Mouse (Mus musculus) brain, embryonic 14.5 days (tissue): ENCODE results near the gene Rbpj. TPM values are rescaled to one million over a fixed set of nuclear protein-coding genes. Genes with fewer than 3 reads are reported as not detected.

Experiments
- DNase-seq: peaks from one replicate; pipeline ENCODE4 v3.0.0-alpha.2; 2011; ENCODE audit warnings: low read depth
- CTCF ChIP-seq: fragments of 200-500 bp; IDR thresholded peaks from 2 replicates; pipeline ENCODE4 v1.5.1; 2012; ENCODE audit warnings: inconsistent platforms, mild to moderate bottlenecking, moderate library complexity, borderline replicate concordance; ENCODE audit not compliant: insufficient read depth, insufficient read length; ENCODE audit errors: extremely low read depth
- POLR2A ChIP-seq: fragments of 200-500 bp; IDR thresholded peaks from 2 replicates; pipeline ENCODE4 v1.6.1; 2012; ENCODE audit warnings: mild to moderate bottlenecking, inconsistent platforms, borderline replicate concordance; ENCODE audit not compliant: poor library complexity, insufficient read depth, insufficient read length, severe bottlenecking; ENCODE audit errors: extremely low read depth
- polyA plus RNA-seq: library from polyadenylated mRNA; depleted of rRNA; stranded (reverse); fragments of >200 nt; gene quantifications from 2 replicates; pipeline ENCODE4 v1.2.3, GENCODE M21; 2012

Rbpj gene
- polyA plus RNA-seq, 1 experiment: 62.6 TPM

DNA sequence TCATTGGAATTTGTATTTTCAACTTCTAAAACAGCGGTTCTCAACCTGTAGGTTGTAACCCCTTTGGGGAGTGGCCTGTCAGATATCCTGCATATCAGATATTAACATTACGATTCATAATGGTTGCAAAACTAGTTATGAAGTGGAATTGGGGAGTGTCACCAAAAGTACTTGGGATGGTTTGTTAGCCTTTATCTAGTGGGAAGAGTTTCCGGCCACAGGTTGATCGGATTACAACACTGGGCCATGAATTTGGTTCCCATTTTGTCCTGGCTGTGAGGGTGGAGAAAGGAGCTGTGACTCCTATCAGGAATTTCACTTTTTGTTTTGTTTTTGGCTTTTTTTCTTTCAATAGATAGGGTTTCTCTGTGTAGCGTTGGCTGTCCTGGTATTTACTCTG, 90.0 kb downstream of the Rbpj start:
- TF ChIP-seq POLR2A (no peak), CTCF (no peak)
- DNase-seq: no peak

DNA sequence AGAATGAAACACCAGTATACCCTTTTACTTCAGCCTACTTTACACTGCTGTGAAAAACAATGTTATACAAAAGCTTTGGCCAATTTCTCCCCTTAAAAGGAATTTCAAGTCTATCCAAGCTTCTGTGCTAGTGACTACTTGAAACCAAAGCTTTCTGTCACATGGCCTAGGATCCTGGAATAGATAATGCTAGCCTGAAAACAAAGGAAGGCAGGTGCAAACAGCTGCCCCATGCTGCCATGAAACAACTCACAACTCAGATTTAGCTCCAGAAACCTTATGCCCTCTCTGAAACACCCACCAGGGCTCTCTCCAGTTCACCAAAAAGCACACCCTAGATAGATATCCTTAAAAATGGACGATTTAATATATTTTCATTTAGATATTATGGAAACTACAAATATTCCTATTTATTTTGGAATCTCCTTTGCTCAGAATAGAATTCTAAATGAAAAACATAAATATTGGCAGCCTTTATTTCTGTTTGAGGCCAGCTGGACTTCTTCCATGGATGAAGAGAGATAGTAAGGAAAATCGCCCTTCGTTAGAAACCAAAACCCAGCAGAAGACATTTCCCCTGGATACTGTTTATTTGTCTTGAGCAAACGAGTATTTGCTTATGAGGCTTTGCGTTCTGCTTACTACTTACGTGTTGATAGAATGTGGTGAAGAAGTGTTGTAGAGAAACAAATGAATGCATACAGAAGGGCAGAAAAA, 91.8 kb downstream of the Rbpj start:
- no peak for DNase-seq
- no peak for TF ChIP-seq CTCF
- no peak for TF ChIP-seq POLR2A

DNA sequence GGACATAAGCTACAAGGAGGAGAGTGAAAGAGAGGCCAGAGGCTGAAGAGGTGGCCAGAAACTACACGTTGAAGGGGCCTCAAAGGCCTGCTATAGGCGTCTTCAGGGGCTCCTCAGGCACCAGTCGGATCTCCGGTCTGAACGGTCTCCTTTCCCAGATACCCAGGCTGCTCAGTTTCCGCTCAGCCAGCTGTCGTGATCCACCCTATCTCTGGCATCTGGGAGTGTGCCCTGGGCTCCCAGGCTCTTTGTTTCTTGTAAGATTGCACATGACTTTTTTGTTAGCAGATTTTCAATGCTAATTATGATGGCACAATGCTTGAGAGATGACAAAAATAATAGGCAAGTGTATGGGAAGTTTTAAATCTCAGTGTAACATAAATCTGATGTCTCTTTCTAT, 95.2 kb downstream of the Rbpj start:
- no peak for TF ChIP-seq CTCF
- no peak for TF ChIP-seq POLR2A
- no peak for DNase-seq

DNA sequence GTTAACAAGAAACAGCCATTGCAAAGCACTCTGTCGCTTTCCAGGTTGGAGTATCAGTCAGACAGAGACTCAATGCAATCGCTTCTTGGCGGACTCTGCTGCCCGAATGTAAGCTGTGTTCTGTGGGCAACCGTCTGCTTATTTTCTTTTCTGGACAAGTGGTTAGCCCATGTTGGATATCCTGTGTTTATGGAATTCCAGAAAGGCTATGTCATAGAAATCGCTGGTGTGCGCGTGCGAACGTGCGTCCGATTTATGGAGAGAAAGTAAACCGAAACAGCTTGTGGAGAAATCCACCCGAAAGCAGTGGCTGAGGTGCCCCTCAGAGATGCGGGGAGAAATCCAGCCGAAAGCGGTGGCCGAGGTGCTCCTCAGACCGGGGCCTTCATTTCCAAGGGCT, 98.4 kb downstream of the Rbpj start:
- DNase-seq: no peak
- TF ChIP-seq POLR2A (no peak), CTCF (no peak)

DNA sequence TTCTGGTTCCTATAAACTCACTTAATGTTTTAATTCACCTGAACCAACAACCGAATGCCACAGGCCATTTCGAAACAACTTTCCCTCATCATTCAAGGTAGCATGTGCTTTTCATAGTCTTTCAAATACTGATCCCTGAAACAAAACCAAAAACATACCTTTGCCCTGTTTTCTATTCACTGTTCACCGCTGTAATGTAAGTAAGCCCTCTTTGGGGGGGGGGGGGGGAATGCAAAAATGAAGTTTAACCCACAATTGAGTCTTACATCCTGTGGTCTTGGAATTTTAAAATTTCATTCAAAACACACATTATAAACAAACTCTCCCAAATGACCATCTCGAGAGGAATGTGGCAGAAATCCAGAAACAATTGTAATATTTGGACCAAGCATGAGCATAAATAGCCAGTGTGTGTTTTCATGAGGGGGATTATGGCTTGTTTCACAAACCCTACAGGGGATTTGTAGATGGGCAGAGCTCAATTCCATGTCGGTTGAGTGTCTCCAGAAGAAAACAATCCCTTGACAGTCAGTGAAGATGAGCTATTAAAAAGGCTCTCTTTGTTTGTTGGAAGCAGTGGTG, 99.4 kb downstream of the Rbpj start:
- no peak for DNase-seq
- TF ChIP-seq POLR2A (no peak), CTCF (no peak)

DNA sequence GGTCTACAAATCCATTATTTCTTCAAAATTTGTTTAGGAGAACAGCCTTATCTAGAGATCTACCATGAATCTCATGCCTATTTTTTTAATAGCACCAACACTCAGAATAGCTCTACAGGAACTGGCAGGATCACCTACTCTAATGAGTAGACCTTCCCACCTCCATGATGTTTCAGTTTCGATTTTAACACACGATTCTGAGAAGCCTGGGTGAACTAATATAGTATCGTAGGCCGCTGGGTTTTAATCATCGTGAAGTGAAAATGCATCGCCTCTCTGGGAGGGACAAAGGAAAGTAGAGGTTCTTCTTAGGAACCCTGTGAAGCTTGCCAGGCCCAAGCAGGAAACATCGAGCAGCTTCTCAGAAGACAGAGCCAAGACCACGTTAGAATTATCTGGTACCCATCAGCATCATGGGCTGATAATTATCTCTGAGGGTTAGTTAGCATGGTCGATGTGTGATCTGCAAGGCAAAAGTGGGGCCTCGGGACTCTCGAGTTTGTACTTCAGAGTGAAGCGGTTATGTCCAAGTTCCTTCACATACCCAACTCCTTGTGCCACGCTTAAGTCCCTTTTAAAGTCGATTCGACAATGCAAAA, 100.6 kb downstream of the Rbpj start:
- TF ChIP-seq CTCF: no peak
- no peak for TF ChIP-seq POLR2A
- no peak for DNase-seq

DNA sequence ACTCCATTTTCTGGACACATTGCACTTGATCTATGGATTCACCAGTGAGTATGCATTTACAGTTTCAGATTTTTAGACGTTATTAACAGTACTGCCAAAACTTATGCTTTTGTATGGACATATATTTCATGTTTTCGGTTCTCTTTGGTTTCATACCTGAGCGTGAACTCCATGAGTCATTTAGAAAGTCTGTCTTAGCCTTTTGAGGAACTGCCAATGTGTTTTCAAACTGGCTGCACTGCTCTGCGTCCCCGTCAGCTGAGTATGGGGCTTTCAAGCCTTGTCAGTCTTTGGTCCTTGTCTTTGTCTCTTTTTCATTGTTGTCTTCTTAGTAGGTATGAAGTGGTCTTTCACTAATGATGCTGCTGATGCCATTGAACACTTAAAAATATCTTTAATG, 106.5 kb downstream of the Rbpj start:
- TF ChIP-seq POLR2A (no peak), CTCF (no peak)
- no peak for DNase-seq

DNA sequence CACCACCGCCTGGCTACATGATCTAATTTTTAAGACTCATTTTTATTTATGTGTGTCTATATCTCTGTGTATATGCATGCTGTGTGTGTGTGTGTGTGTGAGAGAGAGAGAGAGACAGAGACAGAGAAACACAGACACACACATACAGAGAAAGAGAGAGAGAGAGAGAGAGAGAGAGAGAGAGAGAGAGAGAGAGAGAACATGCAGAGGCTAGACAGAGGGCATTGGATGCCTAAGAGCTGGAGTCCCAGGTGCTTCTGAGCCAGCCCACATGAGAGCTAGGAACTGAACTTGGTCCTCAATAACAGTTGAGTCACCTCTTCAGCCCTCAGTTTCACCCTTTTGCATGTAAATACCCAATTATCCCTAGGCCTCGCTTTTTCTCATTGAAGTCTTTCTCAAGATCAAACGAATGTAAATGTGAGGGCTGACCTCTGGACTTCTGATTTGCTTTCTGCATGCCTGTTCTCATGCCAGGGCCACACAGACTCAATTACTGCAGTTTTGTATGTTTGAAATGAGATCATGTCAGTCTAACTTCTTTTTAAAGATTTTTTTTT, 109.0 kb downstream of the Rbpj start:
- no peak for DNase-seq
- no peak for TF ChIP-seq CTCF
- TF ChIP-seq POLR2A: no peak

DNA sequence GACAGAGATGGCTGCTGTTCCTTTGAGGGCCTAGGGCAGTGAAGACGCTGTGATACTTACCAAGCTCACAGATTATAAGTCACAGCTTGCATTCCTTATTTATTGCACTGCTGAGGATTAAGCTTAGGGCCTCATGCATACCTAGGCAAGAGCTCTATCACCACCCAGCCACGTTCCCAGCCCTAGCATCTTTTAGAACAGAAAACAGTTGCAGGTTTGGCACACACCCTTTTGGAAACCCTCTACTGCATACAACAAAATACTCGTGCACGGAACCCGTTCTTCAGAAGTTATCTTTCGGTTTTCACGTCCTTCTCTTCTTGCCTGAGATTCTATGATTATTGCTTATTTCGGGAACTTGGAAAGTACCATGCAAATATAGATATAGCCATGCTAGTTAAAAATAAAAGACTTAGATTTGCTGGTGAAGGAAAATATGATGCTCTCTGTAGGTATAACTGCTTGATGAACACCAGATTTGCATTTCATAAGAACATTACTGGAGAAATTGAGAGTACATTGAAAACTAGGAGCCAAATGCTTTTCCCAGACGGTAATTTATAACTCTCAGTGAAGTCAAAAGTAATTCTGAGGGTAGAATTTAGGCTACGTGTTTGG, 111.4 kb downstream of the Rbpj start:
- DNase-seq: no peak
- TF ChIP-seq POLR2A (no peak), CTCF (no peak)

DNA sequence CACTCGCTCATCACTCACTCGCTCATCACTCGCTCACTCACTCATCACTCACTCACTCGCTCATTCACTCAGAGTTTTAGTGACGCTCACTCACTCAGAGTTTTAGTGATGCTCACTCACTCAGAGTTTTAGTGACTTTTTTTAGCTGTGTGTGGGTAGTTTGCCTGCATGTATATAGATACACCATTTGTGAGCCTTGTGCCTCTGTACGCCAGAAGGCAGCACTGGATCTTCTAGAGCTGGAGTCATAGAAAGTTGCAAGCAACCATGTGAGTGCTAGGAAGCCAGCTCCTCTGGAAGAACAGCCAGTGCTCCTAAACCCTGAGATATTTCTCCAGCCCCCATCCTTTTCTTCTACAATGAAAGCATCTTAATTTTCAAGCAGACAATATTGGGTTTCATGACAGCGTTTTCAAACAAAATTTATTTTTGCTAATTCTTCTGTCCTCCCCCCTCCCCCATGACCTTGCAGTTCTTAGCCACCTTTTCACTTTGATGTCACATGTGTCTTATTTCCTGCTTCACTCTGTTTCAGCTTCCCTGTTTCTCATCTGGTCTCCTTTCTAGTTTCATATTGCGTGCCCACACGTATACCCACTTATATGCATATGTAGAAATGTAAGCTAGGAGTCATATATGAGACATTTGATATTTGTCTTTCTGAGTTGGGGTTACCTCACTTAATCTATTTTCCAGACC, 118.3 kb downstream of the Rbpj start:
- TF ChIP-seq CTCF (no peak), POLR2A (no peak)
- no peak for DNase-seq
